Mouse (Mus musculus) spleen, adult 2 months (tissue): ENCODE data around the gene Tsc22d1. TPM values are rescaled to one million over a fixed set of nuclear protein-coding genes. Genes with fewer than 3 reads are reported as not detected.
A peak's percentile ranks its signal among the peaks of the same experiment; 100 is the strongest.

Experiments
- DNase-seq, 2 experiments: peaks; one replicate each; pipeline versions ENCODE4 v3.0.0 to v3.0.0-alpha.2; 2012 to 2021; ENCODE audit warnings: low spot score in 2 of 2, low read depth in 1 of 2
- H3K27ac ChIP-seq: fragments of 200-500 bp; 2 replicates; pipeline ENCODE4 v1.5.1; 2012; ENCODE audit warnings: low read length, inconsistent platforms; ENCODE audit not compliant: insufficient read depth
- H3K27me3 ChIP-seq: fragments of 200-500 bp; 2 replicates; pipeline ENCODE4 v1.6.1; 2012; ENCODE audit warnings: mild to moderate bottlenecking, moderate library complexity, low read length, inconsistent platforms; ENCODE audit not compliant: control insufficient read depth, insufficient read depth
- H3K36me3 ChIP-seq: fragments of 200-500 bp; 2 replicates; pipeline ENCODE4 v1.6.1; 2012; ENCODE audit warnings: mild to moderate bottlenecking, low read length, inconsistent platforms; ENCODE audit not compliant: control insufficient read depth, insufficient read depth
- H3K4me1 ChIP-seq: fragments of 200-500 bp; 2 replicates; pipeline ENCODE4 v1.6.1; 2011; ENCODE audit warnings: inconsistent platforms; ENCODE audit not compliant: control insufficient read depth, insufficient read depth, insufficient read length
- H3K4me3 ChIP-seq: fragments of 200-500 bp; 2 replicates; pipeline ENCODE4 v1.5.1; 2011; ENCODE audit warnings: mild to moderate bottlenecking, inconsistent platforms; ENCODE audit not compliant: insufficient read depth, insufficient read length; ENCODE audit errors: extremely low read depth
- CTCF ChIP-seq: fragments of 200-500 bp; IDR thresholded peaks from 2 replicates; pipeline ENCODE4 v1.5.1; 2011; ENCODE audit warnings: mild to moderate bottlenecking, inconsistent platforms; ENCODE audit not compliant: insufficient read depth, insufficient read length, insufficient replicate concordance; ENCODE audit errors: extremely low read depth
- POLR2A ChIP-seq: fragments of 200-500 bp; IDR thresholded peaks from 2 replicates; pipeline ENCODE4 v1.6.1; 2011; ENCODE audit warnings: low read depth, low read length, inconsistent platforms
- WGBS: fragments of 180-500 bp; shearing (Covaris S2); methylation state at CpG from one replicate; pipeline ENCODE4 v1.1.7; 2018; 5-methylcytosine and 5-hydroxymethylcytosine counted together
- polyA plus RNA-seq: library from polyadenylated mRNA; depleted of rRNA; stranded (reverse); fragments of >200 nt; gene quantifications from 2 replicates; pipeline ENCODE4 v1.2.3, GENCODE M21; 2012; rRNA removed

Tsc22d1 gene
- polyA plus RNA-seq, 1 experiment = 82.9 TPM

- Histone ChIP-seq H3K4me1 (no peaks in the 10 kb centered on the region), H3K4me3 (no peak overlapping the region), H3K36me3 (no peaks in the 10 kb centered on the region), H3K27ac (no peak overlapping the region), H3K27me3 (no peaks in the 10 kb centered on the region)
- TF ChIP-seq POLR2A (no peak), CTCF (no peak)
- 68% methylated on average over 6 of the region's 6 CpGs for WGBS
- no peak for DNase-seq
Observed at GRCm38 (mm10) chr14:76544136-76544535, 129.4 kb downstream of the Tsc22d1 start.

GRCm38 (mm10) chr14:76555263-76556030 lies 140.7 kb downstream of the Tsc22d1 start:
- Histone ChIP-seq H3K27ac (no peak overlapping the region), H3K27me3 (peaks cover 4% of the 10 kb centered on the region; the same call in 1 of the 2 replicates)
- 83% methylated on average over 18 of the region's 18 CpGs for WGBS

GRCm38 (mm10) chr14:76556031-76556851 lies 141.5 kb downstream of the Tsc22d1 start:
- TF ChIP-seq CTCF (no peak), POLR2A (no peak)
- 3% methylated on average over 66 of the region's 67 CpGs for WGBS
- H3K27ac ChIP-seq = no peak overlapping the region
- H3K4me1 ChIP-seq = peaks cover 6% of the 10 kb centered on the region
- H3K36me3 ChIP-seq = no peaks in the 10 kb centered on the region
- H3K4me3 ChIP-seq = peak overlapping the region; percentile 59; the same call in 1 of the 2 replicates
- H3K27me3 ChIP-seq = peaks cover 4% of the 10 kb centered on the region; the same call in 1 of the 2 replicates
- DNase-seq = peak in 1 of 2 experiments; percentile 32

More at GRCm38 (mm10) chr14:76555263-76556030, 140.7 kb downstream of the Tsc22d1 start:
- no peak for DNase-seq
- H3K4me1 ChIP-seq = peaks cover 6% of the 10 kb centered on the region
- TF ChIP-seq CTCF = no peak
- TF ChIP-seq POLR2A = no peak
- H3K36me3 ChIP-seq = no peaks in the 10 kb centered on the region
- H3K4me3 ChIP-seq = 0 out of 2 replicates have a peak overlapping the region, but pooled peaks have one; percentile 59

GRCm38 (mm10) chr14:76556852-76557208 lies 142.1 kb downstream of the Tsc22d1 start, which contains the start of gene Serp2:
Serp2 (minus strand) TSS chr14:76556889.
- peaks cover 4% of the 10 kb centered on the region; the same call in 1 of the 2 replicates for H3K27me3 ChIP-seq
- DNase-seq = no peak
- peaks cover 6% of the 10 kb centered on the region for H3K4me1 ChIP-seq
- H3K27ac ChIP-seq = no peak within 1 kb of the TSS
- TF ChIP-seq POLR2A = no peak
- TF ChIP-seq CTCF = no peak
- peak within 1 kb of the TSS; percentile 59; the same call in 1 of the 2 replicates for H3K4me3 ChIP-seq
- 12% methylated on average over 17 of the region's 17 CpGs for WGBS
- H3K36me3 ChIP-seq = no peaks in the 10 kb centered on the region

Other genes starting within 250 kb of the Tsc22d1 start
- 4.2 and 6.1 TPM in 2 replicates for gene Serp2, start 141.9 kb downstream of the Tsc22d1 start, polyA plus RNA-seq